Mouse (Mus musculus): Measurements from ENCODE around the gene Memo1. TPM values are rescaled to one million over a fixed set of nuclear protein-coding genes. Genes with fewer than 3 reads are reported as not detected.
"Not testable (repeated sequence)": the region's sequence is repeated elsewhere in the genome, so short reads cannot be mapped to it uniquely, and the experiment has no call there.

The Memo1 gene
- total and polyA plus RNA-seq, 3 experiments = 47.7 to 133 (median 76.4) TPM

- H3K4me1 ChIP-seq (ENCODE audit: control insufficient read depth in 1 of 2, insufficient read depth in 2 of 2) = 0 out of 4 replicates have a peak, but pooled peaks cover 0 to 2% of the 10 kb centered on the region in 2 experiments
- H3K27ac ChIP-seq (ENCODE audit: insufficient read depth, low read depth) = no peak overlapping the region
- H3K4me3 ChIP-seq (replicated peaks in 1 of 3; ENCODE audit: low read depth in 2 of 3, low read length in 2 of 3, poor library complexity in 1 of 3) = no peak overlapping the region
- DNase-seq (ENCODE audit: extremely low read depth) = no peak
- TF ChIP-seq USF2 (conservative IDR thresholded peaks at IDR 0.05; ENCODE audit: low read depth, low read length) (no peak), ZMIZ1 (IDR thresholded peaks at IDR 0.05; ENCODE audit: low read depth, low read length) (no peak), GABPA (IDR thresholded peaks at IDR 0.05; ENCODE audit: insufficient replicate concordance, low read depth, low read length) (no peak), ZC3H11A (IDR thresholded peaks at IDR 0.05; ENCODE audit: low read depth, low read length) (no peak), IRF4 (IDR thresholded peaks at IDR 0.05; ENCODE audit: low read depth, low read length) (no peak), MAX (IDR thresholded peaks at IDR 0.05; ENCODE audit: low read length) (no peak), MAZ (IDR thresholded peaks at IDR 0.05; ENCODE audit: low read depth, low read length) (no peak), ZNF384 (IDR thresholded peaks at IDR 0.05; ENCODE audit: low read depth, low read length) (no peak), EP300 (IDR thresholded peaks at IDR 0.05; ENCODE audit: low read length) (no peak), CHD2 (IDR thresholded peaks at IDR 0.05; ENCODE audit: low read length) (no peak), USF1 (IDR thresholded peaks at IDR 0.05; ENCODE audit: low read depth, low read length) (no peak), E2F4 (IDR thresholded peaks at IDR 0.05; ENCODE audit: insufficient replicate concordance, low read depth, low read length) (no peak), CHD1 (IDR thresholded peaks at IDR 0.05; ENCODE audit: low read depth, low read length) (no peak), NELFE (IDR thresholded peaks at IDR 0.05; ENCODE audit: low read depth, low read length) (no peak), SMC3 (IDR thresholded peaks at IDR 0.05; ENCODE audit: low read depth, low read length) (no peak), POLR2AphosphoS2 (IDR thresholded peaks at IDR 0.05; ENCODE audit: low read depth, low read length) (no peak)
- no peak overlapping the region for H3K4me2 ChIP-seq (ENCODE audit: insufficient read depth, low read depth, poor library complexity, severe bottlenecking)
- no peaks in the 10 kb centered on the region for H3K27me3 ChIP-seq (replicated peaks)
- H3K79me2 ChIP-seq (replicated peaks; ENCODE audit: control insufficient read depth, extremely low read depth, insufficient read depth, poor library complexity, severe bottlenecking) = no peaks in the 10 kb centered on the region
- dilution Hi-C loops (cut with MboI; ENCODE audit: extremely low pct_ligation_motif_present, extremely low pct_unique_long_range_greater_than_20kb, low sequenced_read_pairs) (no loop called here), in situ Hi-C loops (cut with MboI; ENCODE audit: low pct_ligation_motif_present, low pct_unique_long_range_greater_than_20kb, low sequenced_read_pairs) (no loop called here)
- no peak overlapping the region for H3K9ac ChIP-seq (ENCODE audit: insufficient read depth, low read depth)
- H3K36me3 ChIP-seq (replicated peaks in 1 of 2; ENCODE audit: control insufficient read depth in 1 of 2, insufficient read depth in 1 of 2, low read length in 1 of 2) = no peaks in the 10 kb centered on the region
- no peaks in the 10 kb centered on the region for H3K9me3 ChIP-seq (replicated peaks; ENCODE audit: low read length)
Measured at GRCm38 (mm10) chr17:74331049-74331676, 35.8 kb upstream of the Memo1 start.

GRCm38 (mm10) chr17:74328146-74328545, 32.8 kb upstream of the Memo1 start:
- H3K36me3 ChIP-seq (replicated peaks in 1 of 2; ENCODE audit: control insufficient read depth in 1 of 2, insufficient read depth in 1 of 2, low read length in 1 of 2); H3K9ac ChIP-seq (ENCODE audit: insufficient read depth, low read depth); dilution Hi-C loops (cut with MboI; ENCODE audit: extremely low pct_ligation_motif_present, extremely low pct_unique_long_range_greater_than_20kb, low sequenced_read_pairs); H3K4me1 ChIP-seq (ENCODE audit: control insufficient read depth in 1 of 2, insufficient read depth in 2 of 2); H3K9me3 ChIP-seq (replicated peaks; ENCODE audit: low read length); H3K27me3 ChIP-seq (replicated peaks); H3K4me2 ChIP-seq (ENCODE audit: insufficient read depth, low read depth, poor library complexity, severe bottlenecking); H3K4me3 ChIP-seq (replicated peaks in 1 of 3; ENCODE audit: low read depth in 2 of 3, low read length in 2 of 3, poor library complexity in 1 of 3); H3K79me2 ChIP-seq (replicated peaks; ENCODE audit: control insufficient read depth, extremely low read depth, insufficient read depth, poor library complexity, severe bottlenecking); H3K27ac ChIP-seq (ENCODE audit: insufficient read depth, low read depth); in situ Hi-C loops (cut with MboI; ENCODE audit: low pct_ligation_motif_present, low pct_unique_long_range_greater_than_20kb, low sequenced_read_pairs): not testable (repeated sequence)
- TF ChIP-seq CTCF (conservative IDR thresholded peaks at IDR 0.05 in 1 of 2, IDR thresholded peaks at IDR 0.05 in 1 of 2; ENCODE audit: low read depth in 2 of 2, low read length in 2 of 2) = peak; percentile 48 to 83
- peak; percentile 61 for TF ChIP-seq SMC3 (IDR thresholded peaks at IDR 0.05; ENCODE audit: low read depth, low read length)
- TF ChIP-seq MYC (IDR thresholded peaks at IDR 0.05; ENCODE audit: low read depth, low read length) = peak; percentile 46; the same call in 1 of the 2 replicates
- TF ChIP-seq JUND (conservative IDR thresholded peaks at IDR 0.05; ENCODE audit: low read depth, low read length) = 0 out of 2 replicates have a peak, but pooled peaks have one; percentile 32
- TF ChIP-seq ZC3H11A (IDR thresholded peaks at IDR 0.05; ENCODE audit: low read depth, low read length) = peak; percentile 22; the same call in 1 of the 2 replicates
- peak; percentile 89 for TF ChIP-seq RAD21 (IDR thresholded peaks at IDR 0.05; ENCODE audit: low read depth, low read length)
- peak; percentile 79 for DNase-seq (ENCODE audit: extremely low read depth)

- H3K27ac ChIP-seq (ENCODE audit: insufficient read depth, low read depth); H3K27me3 ChIP-seq (replicated peaks); H3K9me3 ChIP-seq (replicated peaks; ENCODE audit: low read length); H3K4me3 ChIP-seq (replicated peaks in 1 of 3; ENCODE audit: low read depth in 2 of 3, low read length in 2 of 3, poor library complexity in 1 of 3); dilution Hi-C loops (cut with MboI; ENCODE audit: extremely low pct_ligation_motif_present, extremely low pct_unique_long_range_greater_than_20kb, low sequenced_read_pairs); H3K4me1 ChIP-seq (ENCODE audit: control insufficient read depth in 1 of 2, insufficient read depth in 2 of 2); H3K36me3 ChIP-seq (replicated peaks in 1 of 2; ENCODE audit: control insufficient read depth in 1 of 2, insufficient read depth in 1 of 2, low read length in 1 of 2); H3K9ac ChIP-seq (ENCODE audit: insufficient read depth, low read depth); DNase-seq (ENCODE audit: extremely low read depth); H3K79me2 ChIP-seq (replicated peaks; ENCODE audit: control insufficient read depth, extremely low read depth, insufficient read depth, poor library complexity, severe bottlenecking); in situ Hi-C loops (cut with MboI; ENCODE audit: low pct_ligation_motif_present, low pct_unique_long_range_greater_than_20kb, low sequenced_read_pairs); H3K4me2 ChIP-seq (ENCODE audit: insufficient read depth, low read depth, poor library complexity, severe bottlenecking): not testable (repeated sequence)
Measured at GRCm38 (mm10) chr17:74327195-74327594, 31.9 kb upstream of the Memo1 start.

Data from CH12.LX (cell line).